Mouse (Mus musculus) embryonic facial prominence, embryonic 15.5 days (tissue): ENCODE measurements around the gene Poc1b. TPM values are rescaled to one million over a fixed set of nuclear protein-coding genes. Genes with fewer than 3 reads are reported as not detected.
"Not testable (repeated sequence)": the region's sequence is repeated elsewhere in the genome, so short reads cannot be mapped to it uniquely, and the experiment has no call there.

Source experiments
- ATAC-seq: fragments of 200-750 bp; cut with Nextera tagmentation; 2 replicates; pipeline ENCODE4 v1.8.0; 2017; ENCODE audit warnings: low read depth, moderate TSS enrichment; ENCODE audit not compliant: insufficient number of reproducible peaks, low FRiP score, low TSS enrichment
- H3K27ac ChIP-seq: fragments of 300-500 bp; sonication (generic); replicated peaks from 2 replicates; pipeline ENCODE4 v1.5.1; 2015; ENCODE audit warnings: mild to moderate bottlenecking, inconsistent platforms
- H3K27me3 ChIP-seq: fragments of 300-500 bp; sonication (generic); 2 replicates; pipeline ENCODE4 v1.6.1; 2015; ENCODE audit warnings: inconsistent platforms
- H3K36me3 ChIP-seq: fragments of 300-500 bp; sonication (generic); 2 replicates; pipeline ENCODE4 v1.6.1; 2015; ENCODE audit warnings: mild to moderate bottlenecking, inconsistent platforms
- H3K4me1 ChIP-seq: fragments of 300-500 bp; sonication (generic); 2 replicates; pipeline ENCODE4 v1.6.1; 2015; ENCODE audit warnings: inconsistent platforms
- H3K4me2 ChIP-seq: fragments of 300-500 bp; sonication (generic); replicated peaks from 2 replicates; pipeline ENCODE4 v1.6.1; 2015; ENCODE audit warnings: mild to moderate bottlenecking, inconsistent platforms
- H3K4me3 ChIP-seq: fragments of 300-500 bp; sonication (generic); replicated peaks from 2 replicates; pipeline ENCODE4 v1.5.1; 2015; ENCODE audit warnings: mild to moderate bottlenecking, inconsistent platforms
- H3K9ac ChIP-seq: fragments of 300-500 bp; sonication (generic); 2 replicates; pipeline ENCODE4 v1.6.1; 2015; ENCODE audit warnings: inconsistent platforms
- H3K9me3 ChIP-seq: fragments of 300-500 bp; sonication (generic); replicated peaks from 2 replicates; pipeline ENCODE4 v1.6.1; 2016; ENCODE audit warnings: inconsistent platforms
- WGBS: fragments of 180-500 bp; shearing (Covaris S2); methylation state at CpG from one replicate; pipeline ENCODE4 v1.1.7; 2015; 5-methylcytosine and 5-hydroxymethylcytosine counted together
- polyA plus RNA-seq: library from polyadenylated mRNA; unstranded; fragments of >200 nt; fragmentation: Nextera tagmentation; extraction: Ambion mirVana; gene quantifications from 2 replicates; pipeline ENCODE4 v1.2.1, GENCODE M21; 2015

Gene Poc1b
- polyA plus RNA-seq, 1 experiment from 2014 or later, result 20.5 TPM

DNA sequence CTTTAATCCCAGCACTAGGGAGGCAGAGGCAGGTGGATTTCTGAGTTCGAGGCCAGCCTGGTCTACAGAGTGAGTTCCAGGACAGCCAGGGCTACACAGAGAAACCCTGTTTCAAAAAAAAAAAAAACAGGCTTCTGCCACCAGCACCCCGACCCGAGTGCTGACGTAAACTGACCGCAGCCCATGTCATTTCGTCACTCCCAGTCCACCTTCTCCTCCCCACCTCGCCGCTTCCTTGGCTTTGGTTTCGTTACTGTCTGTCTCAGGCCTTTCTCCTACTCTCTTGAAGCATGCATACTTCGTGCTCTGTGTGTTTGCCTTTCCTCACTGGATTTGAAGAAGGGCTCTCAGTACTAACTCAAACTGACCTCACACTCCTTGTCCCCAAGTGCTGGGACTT is 50.9 kb downstream of the Poc1b start:
- H3K4me1 ChIP-seq, H3K4me2 ChIP-seq, H3K9me3 ChIP-seq, H3K4me3 ChIP-seq, H3K27ac ChIP-seq, H3K36me3 ChIP-seq, H3K27me3 ChIP-seq, ATAC-seq, H3K9ac ChIP-seq: not testable (repeated sequence)
- WGBS, result 91% methylated on average over 10 of the region's 10 CpGs

GRCm38 (mm10) chr10:99161987-99162582 is 55.2 kb downstream of the Poc1b start:
- 38% methylated on average over 8 of the region's 8 CpGs for WGBS
- Histone ChIP-seq H3K4me1 (0 out of 2 replicates have a peak, but pooled peaks cover 10% of the 10 kb centered on the region), H3K9me3 (no peaks in the 10 kb centered on the region), H3K36me3 (no peaks in the 10 kb centered on the region), H3K9ac (no peak overlapping the region), H3K27ac (no peak overlapping the region), H3K27me3 (no peaks in the 10 kb centered on the region), H3K4me3 (no peak overlapping the region), H3K4me2 (no peak overlapping the region)
- ATAC-seq, result no peak

- H3K9ac ChIP-seq, result no peak overlapping the region
- no peaks in the 10 kb centered on the region for H3K36me3 ChIP-seq
- H3K27ac ChIP-seq, result no peak overlapping the region
- no peak for ATAC-seq
- H3K4me2 ChIP-seq, result no peak overlapping the region
- H3K4me3 ChIP-seq, result no peak overlapping the region
- H3K9me3 ChIP-seq, result no peaks in the 10 kb centered on the region
- 81% methylated on average over 5 of the region's 5 CpGs for WGBS
- 0 out of 2 replicates have a peak, but pooled peaks cover 10% of the 10 kb centered on the region for H3K4me1 ChIP-seq
- H3K27me3 ChIP-seq, result no peaks in the 10 kb centered on the region
These were observed 56.2 kb downstream of the Poc1b start for GRCm38 (mm10) chr10:99163002-99163401.

DNA sequence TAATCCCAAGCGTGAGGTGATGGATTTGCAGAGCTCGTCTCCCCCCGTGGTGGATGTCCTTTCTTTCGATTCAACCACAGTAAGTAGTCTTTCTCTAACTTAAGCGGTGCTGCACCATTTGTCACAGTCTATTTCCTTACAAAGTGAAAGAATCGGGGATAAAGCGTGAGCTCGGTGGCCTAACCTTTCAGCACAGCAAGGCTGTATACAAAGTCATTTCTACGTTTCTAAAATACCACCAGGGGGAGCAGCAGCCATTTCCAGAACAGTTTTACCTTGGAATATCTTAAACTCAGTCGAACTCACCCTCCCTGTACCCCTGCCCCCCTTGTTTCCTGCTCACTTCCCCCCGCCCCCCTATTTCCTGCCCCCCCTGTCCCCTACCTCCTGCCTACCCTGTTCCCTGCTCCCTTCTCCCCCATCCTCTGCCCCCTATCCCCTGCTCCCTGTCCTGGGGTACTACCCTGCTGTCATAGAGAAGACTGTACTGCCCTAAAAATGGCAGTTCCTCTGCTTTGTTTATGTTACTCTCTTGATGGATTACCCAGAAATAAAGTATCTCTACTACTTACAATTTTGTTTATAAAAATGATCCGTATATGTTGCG is 58.1 kb downstream of the Poc1b start:
- peak; percentile 52; the same call in 1 of the 2 replicates for ATAC-seq
- 41% methylated on average over 13 of the region's 13 CpGs for WGBS
- no peak overlapping the region for H3K27ac ChIP-seq
- no peak overlapping the region for H3K4me2 ChIP-seq
- no peaks in the 10 kb centered on the region for H3K27me3 ChIP-seq
- H3K4me1 ChIP-seq, result peaks cover 14% of the 10 kb centered on the region; the same call in 1 of the 2 replicates
- no peaks in the 10 kb centered on the region for H3K36me3 ChIP-seq
- no peak overlapping the region for H3K9ac ChIP-seq
- no peaks in the 10 kb centered on the region for H3K9me3 ChIP-seq
- no peak overlapping the region for H3K4me3 ChIP-seq

DNA sequence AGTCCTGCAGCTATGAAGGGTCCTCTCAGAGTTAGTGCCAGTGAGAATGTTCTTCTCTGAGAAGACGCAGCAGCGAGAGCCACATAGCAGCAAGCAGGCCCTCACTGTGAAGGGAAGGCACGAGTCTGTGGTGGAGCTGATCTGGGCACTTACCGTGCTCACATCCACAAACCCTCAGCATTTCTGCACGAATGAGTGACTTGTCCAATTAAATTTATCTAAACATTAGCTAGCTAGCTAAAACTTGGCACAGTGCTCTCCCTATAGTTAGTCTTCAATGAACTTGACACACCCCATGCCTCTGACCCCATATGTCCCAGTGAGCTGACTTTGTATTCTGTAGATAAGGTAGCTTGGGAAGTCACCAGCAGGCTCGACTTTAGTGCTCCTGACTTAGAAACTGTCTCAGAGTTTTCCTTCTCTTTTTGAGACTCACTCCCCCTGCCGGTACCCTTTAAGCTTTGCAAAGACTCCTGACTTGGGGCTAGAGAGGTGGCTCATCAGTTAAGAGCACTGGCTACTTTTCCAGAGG is 59.0 kb downstream of the Poc1b start:
- Histone ChIP-seq H3K4me1 (peaks cover 14% of the 10 kb centered on the region; the same call in 1 of the 2 replicates), H3K27me3 (no peaks in the 10 kb centered on the region), H3K9me3 (no peaks in the 10 kb centered on the region), H3K4me2 (no peak overlapping the region), H3K36me3 (no peaks in the 10 kb centered on the region), H3K27ac (no peak overlapping the region), H3K4me3 (no peak overlapping the region), H3K9ac (no peak overlapping the region)
- 63% methylated on average over 7 of the region's 7 CpGs for WGBS
- ATAC-seq, result no peak

- H3K9me3 ChIP-seq, result no peaks in the 10 kb centered on the region
- H3K27ac ChIP-seq, result no peak overlapping the region
- ATAC-seq, result no peak
- no peak overlapping the region for H3K9ac ChIP-seq
- no peak overlapping the region for H3K4me2 ChIP-seq
- H3K27me3 ChIP-seq, result no peaks in the 10 kb centered on the region
- H3K4me1 ChIP-seq, result peaks cover 18% of the 10 kb centered on the region
- H3K36me3 ChIP-seq, result no peaks in the 10 kb centered on the region
- 56% methylated on average over 3 of the region's 3 CpGs for WGBS
- H3K4me3 ChIP-seq, result no peak overlapping the region
These were observed 59.6 kb downstream of the Poc1b start for GRCm38 (mm10) chr10:99166392-99166791.

- no peak for ATAC-seq
- Histone ChIP-seq H3K9ac (no peak overlapping the region), H3K4me1 (peaks cover 28% of the 10 kb centered on the region), H3K4me2 (no peak overlapping the region), H3K36me3 (no peaks in the 10 kb centered on the region), H3K4me3 (no peak overlapping the region), H3K27ac (no peak overlapping the region), H3K9me3 (no peaks in the 10 kb centered on the region), H3K27me3 (no peaks in the 10 kb centered on the region)
- WGBS, result 71% methylated on average over 6 of the region's 6 CpGs
These were observed 61.6 kb downstream of the Poc1b start for GRCm38 (mm10) chr10:99168404-99168803.

GRCm38 (mm10) chr10:99168840-99169764 is 62.3 kb downstream of the Poc1b start:
- Histone ChIP-seq H3K27me3 (no peaks in the 10 kb centered on the region), H3K4me1 (peaks cover 28% of the 10 kb centered on the region), H3K4me3 (no peak overlapping the region), H3K36me3 (no peaks in the 10 kb centered on the region), H3K27ac (0 out of 2 replicates have a peak overlapping the region, but pooled peaks have one; percentile 22), H3K9ac (no peak overlapping the region), H3K4me2 (no peak overlapping the region), H3K9me3 (no peaks in the 10 kb centered on the region)
- no peak for ATAC-seq
- 70% methylated on average over 11 of the region's 11 CpGs for WGBS

DNA sequence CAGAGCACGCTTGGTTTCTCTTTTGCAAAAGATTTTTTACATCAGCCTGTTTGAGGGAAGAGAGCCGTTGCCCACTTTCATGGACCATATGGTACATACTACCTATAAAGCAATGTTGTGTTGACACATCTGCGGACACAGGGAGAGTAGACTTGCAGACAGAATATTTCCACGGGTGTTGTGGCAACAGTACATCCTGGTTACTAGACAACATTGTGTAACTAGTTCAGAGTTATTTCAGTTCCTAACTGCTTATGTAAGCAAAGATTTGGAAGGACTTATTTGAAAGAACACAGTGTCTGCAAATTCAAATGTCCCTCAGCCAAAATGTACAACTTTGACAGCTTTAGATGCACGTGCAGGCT is 62.9 kb downstream of the Poc1b start:
- 0 out of 2 replicates have a peak overlapping the region, but pooled peaks have one; percentile 22 for H3K27ac ChIP-seq
- peaks cover 27% of the 10 kb centered on the region for H3K4me1 ChIP-seq
- no peak overlapping the region for H3K4me2 ChIP-seq
- WGBS, result 63% methylated on average over 5 of the region's 5 CpGs
- H3K9ac ChIP-seq, result no peak overlapping the region
- H3K36me3 ChIP-seq, result no peaks in the 10 kb centered on the region
- no peak for ATAC-seq
- H3K27me3 ChIP-seq, result no peaks in the 10 kb centered on the region
- H3K4me3 ChIP-seq, result no peak overlapping the region
- H3K9me3 ChIP-seq, result no peaks in the 10 kb centered on the region

GRCm38 (mm10) chr10:99171961-99172497 is 65.2 kb downstream of the Poc1b start:
- ATAC-seq, result peak; percentile 63; the same call in 1 of the 2 replicates
- Histone ChIP-seq H3K9me3 (no peaks in the 10 kb centered on the region), H3K4me1 (peaks cover 17% of the 10 kb centered on the region), H3K27me3 (no peaks in the 10 kb centered on the region), H3K4me3 (no peak overlapping the region), H3K36me3 (no peaks in the 10 kb centered on the region), H3K9ac (no peak overlapping the region), H3K4me2 (peak overlapping the region; percentile 34), H3K27ac (peak overlapping the region; percentile 67)
- WGBS, result 15% methylated on average over 12 of the region's 12 CpGs
